Mouse (Mus musculus) hindbrain, embryonic 16.5 days (tissue): ENCODE measurements around the gene Tmem50a. TPM values are rescaled to one million over a fixed set of nuclear protein-coding genes. Genes with fewer than 3 reads are reported as not detected.

ENCODE experiments used
- ATAC-seq: fragments of 200-750 bp; cut with Nextera tagmentation; 2 replicates; pipeline ENCODE4 v1.8.0; 2017; ENCODE audit warnings: moderate TSS enrichment, moderate library complexity
- H3K27ac ChIP-seq: fragments of 300-500 bp; sonication (generic); 2 replicates; pipeline ENCODE4 v1.5.1; 2014; ENCODE audit warnings: low read depth, mild to moderate bottlenecking, control low read depth, low read length, moderate library complexity
- H3K27me3 ChIP-seq: fragments of 300-500 bp; sonication (generic); replicated peaks from 2 replicates; pipeline ENCODE4 v1.6.1; 2014; ENCODE audit warnings: low read length; ENCODE audit not compliant: control insufficient read depth, insufficient read depth
- H3K36me3 ChIP-seq: fragments of 300-500 bp; sonication (generic); 2 replicates; pipeline ENCODE4 v1.6.1; 2014; ENCODE audit warnings: mild to moderate bottlenecking, low read length, moderate library complexity, mixed read lengths; ENCODE audit not compliant: control insufficient read depth, insufficient read depth
- H3K4me1 ChIP-seq: fragments of 300-500 bp; sonication (generic); 2 replicates; pipeline ENCODE4 v1.6.1; 2014; ENCODE audit warnings: low read depth, low read length; ENCODE audit not compliant: control insufficient read depth, insufficient read depth
- H3K4me2 ChIP-seq: fragments of 300-500 bp; sonication (generic); 2 replicates; pipeline ENCODE4 v1.6.1; 2014; ENCODE audit warnings: mild to moderate bottlenecking, low read length, control low read depth, moderate library complexity
- H3K4me3 ChIP-seq: fragments of 300-500 bp; sonication (generic); 2 replicates; pipeline ENCODE4 v1.5.1; 2014; ENCODE audit warnings: mild to moderate bottlenecking, low read length, control low read depth, moderate library complexity
- H3K9ac ChIP-seq: fragments of 300-500 bp; sonication (generic); 2 replicates; pipeline ENCODE4 v1.6.1; 2014; ENCODE audit warnings: low read depth, mild to moderate bottlenecking, control low read depth, low read length, moderate library complexity
- H3K9me3 ChIP-seq: fragments of 300-500 bp; sonication (generic); 2 replicates; pipeline ENCODE4 v1.6.1; 2014; ENCODE audit warnings: mild to moderate bottlenecking, low read length, moderate library complexity; ENCODE audit not compliant: control insufficient read depth
- WGBS: fragments of 180-500 bp; shearing (Covaris S2); extraction: QIAGEN DNeasy Blood & Tissue Kit; methylation state at CpG from one replicate; pipeline ENCODE4 v1.1.7; 2014; 5-methylcytosine and 5-hydroxymethylcytosine counted together
- polyA plus RNA-seq: library from polyadenylated mRNA; unstranded; fragments of >200 nt; fragmentation: Nextera tagmentation; extraction: Ambion mirVana; gene quantifications from 2 replicates; pipeline ENCODE4 v1.2.1, GENCODE M21; 2015

The Tmem50a gene
- polyA plus RNA-seq, 1 experiment from 2014 or later, result 227 TPM

GRCm38 (mm10) chr4:134925206-134925605, 10.4 kb upstream of the Tmem50a start:
- H3K4me2 ChIP-seq, result peak overlapping the region; percentile 97
- H3K27ac ChIP-seq, result no peak overlapping the region
- H3K9me3 ChIP-seq, result no peaks in the 10 kb centered on the region
- H3K9ac ChIP-seq, result 0 out of 2 replicates have a peak overlapping the region, but pooled peaks have one; percentile 5
- peak overlapping the region; percentile 10 for H3K4me3 ChIP-seq
- H3K36me3 ChIP-seq, result peaks cover 23% of the 10 kb centered on the region
- H3K27me3 ChIP-seq, result no peaks in the 10 kb centered on the region
- WGBS, result 74% methylated on average over 8 of the region's 8 CpGs
- H3K4me1 ChIP-seq, result peaks cover 18% of the 10 kb centered on the region
- ATAC-seq, result no peak

GRCm38 (mm10) chr4:134924019-134924741, 9.4 kb upstream of the Tmem50a start:
- peak; percentile 22 for ATAC-seq
- peak overlapping the region; percentile 94 for H3K9ac ChIP-seq
- WGBS, result under 1% methylated on average over 73 of the region's 75 CpGs
- H3K27me3 ChIP-seq, result no peaks in the 10 kb centered on the region
- H3K27ac ChIP-seq, result peak overlapping the region; percentile 97
- H3K4me3 ChIP-seq, result peak overlapping the region; percentile 99
- peaks cover 23% of the 10 kb centered on the region for H3K36me3 ChIP-seq
- no peaks in the 10 kb centered on the region for H3K9me3 ChIP-seq
- peak overlapping the region; percentile 97 for H3K4me2 ChIP-seq
- peaks cover 17% of the 10 kb centered on the region for H3K4me1 ChIP-seq

DNA sequence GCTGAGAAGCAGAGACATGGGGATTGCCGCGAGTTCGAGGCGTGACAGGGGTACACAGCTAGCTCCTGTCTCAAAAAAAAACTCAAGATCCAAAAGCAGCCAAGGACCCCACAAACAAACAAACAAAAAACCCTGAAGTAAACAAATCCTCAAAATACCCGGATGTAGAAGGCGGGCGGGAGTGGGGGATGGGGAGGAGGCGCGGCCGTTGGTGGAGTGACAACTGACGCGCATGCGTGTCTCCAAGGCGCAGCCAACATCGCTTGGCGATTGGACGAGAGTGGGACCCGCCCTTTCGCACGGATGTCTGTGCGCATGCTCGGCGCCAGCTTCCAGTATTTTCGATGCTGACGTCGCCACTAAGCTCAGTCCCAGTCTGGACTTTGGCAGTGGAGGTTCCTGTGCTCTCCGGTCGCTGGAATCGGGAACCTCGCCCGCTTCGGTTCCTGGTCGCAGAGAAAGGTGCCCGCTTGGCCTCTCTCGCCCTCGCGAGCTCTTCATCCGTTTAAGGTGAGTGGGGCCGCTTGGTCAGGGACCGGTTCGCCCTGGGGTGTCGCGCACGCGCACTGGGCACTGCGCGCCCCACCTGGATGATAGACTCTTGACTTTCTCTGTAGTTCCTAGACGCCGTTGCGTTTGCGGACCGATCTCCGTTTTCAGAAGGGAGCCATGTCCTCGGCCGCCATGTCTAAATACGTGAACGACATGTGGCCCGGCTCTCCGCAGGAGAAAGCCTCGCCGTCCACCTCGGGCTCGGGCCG, 8.6 kb upstream of the Tmem50a start, which contains the start of gene Rsrp1:
TSS of gene Rsrp1 (plus strand) at position 335 of the 761 bp plus-strand sequence.
- Histone ChIP-seq H3K4me2 (peak within 1 kb of the TSS; percentile 97), H3K27ac (peak within 1 kb of the TSS; percentile 97), H3K36me3 (peaks cover 20% of the 10 kb centered on the region), H3K9me3 (no peaks in the 10 kb centered on the region), H3K27me3 (no peaks in the 10 kb centered on the region), H3K4me3 (peak within 1 kb of the TSS; percentile 99), H3K9ac (peak within 1 kb of the TSS; percentile 94), H3K4me1 (peaks cover 17% of the 10 kb centered on the region)
- WGBS, result under 1% methylated on average over 60 of the region's 64 CpGs
- ATAC-seq, result peak; percentile 97

- 1% methylated on average over 13 of the region's 13 CpGs for WGBS
- peak overlapping the region; percentile 99 for H3K4me3 ChIP-seq
- H3K27ac ChIP-seq, result peak overlapping the region; percentile 95
- H3K9me3 ChIP-seq, result no peaks in the 10 kb centered on the region
- ATAC-seq, result peak; percentile 50; the same call in 1 of the 2 replicates
- peaks cover 17% of the 10 kb centered on the region for H3K4me1 ChIP-seq
- H3K9ac ChIP-seq, result peak overlapping the region; percentile 74
- H3K27me3 ChIP-seq, result no peaks in the 10 kb centered on the region
- peaks cover 16% of the 10 kb centered on the region for H3K36me3 ChIP-seq
- H3K4me2 ChIP-seq, result peak overlapping the region; percentile 69
Observed at GRCm38 (mm10) chr4:134922925-134923244, 8.1 kb upstream of the Tmem50a start.

- ATAC-seq, result no peak
- peak overlapping the region; percentile 69 for H3K4me2 ChIP-seq
- H3K4me1 ChIP-seq, result peaks cover 17% of the 10 kb centered on the region
- peak overlapping the region; percentile 99 for H3K4me3 ChIP-seq
- no peaks in the 10 kb centered on the region for H3K9me3 ChIP-seq
- peak overlapping the region; percentile 74 for H3K9ac ChIP-seq
- no peaks in the 10 kb centered on the region for H3K27me3 ChIP-seq
- peaks cover 13% of the 10 kb centered on the region for H3K36me3 ChIP-seq
- WGBS, result 57% methylated on average over 10 of the region's 10 CpGs
- H3K27ac ChIP-seq, result peak overlapping the region; percentile 95
Observed at GRCm38 (mm10) chr4:134922111-134922924, 7.5 kb upstream of the Tmem50a start.

DNA sequence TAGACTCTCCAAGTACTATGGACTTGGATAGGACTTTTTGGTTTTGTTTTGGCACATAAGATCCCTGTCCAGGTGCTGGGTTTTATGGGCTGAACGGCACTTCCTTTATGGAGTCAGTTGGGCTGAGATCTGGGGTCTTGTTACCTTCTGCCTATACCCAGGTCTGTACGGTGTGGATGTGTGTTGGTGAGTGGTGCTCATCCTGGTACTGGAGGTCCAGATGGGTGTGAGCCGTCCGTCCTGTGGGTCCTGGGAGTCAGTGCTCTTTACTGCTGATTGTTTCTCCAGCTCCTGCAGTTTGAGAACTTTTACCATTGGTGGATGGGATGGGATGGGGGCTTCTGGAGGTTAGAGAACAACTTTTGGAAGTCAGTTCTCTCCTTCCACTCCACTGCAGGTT, 6.9 kb upstream of the Tmem50a start:
- no peak overlapping the region for H3K9ac ChIP-seq
- H3K27me3 ChIP-seq, result no peaks in the 10 kb centered on the region
- no peak overlapping the region for H3K4me2 ChIP-seq
- H3K9me3 ChIP-seq, result no peaks in the 10 kb centered on the region
- H3K36me3 ChIP-seq, result peaks cover 10% of the 10 kb centered on the region
- 95% methylated on average over 4 of the region's 4 CpGs for WGBS
- no peak overlapping the region for H3K4me3 ChIP-seq
- ATAC-seq, result no peak
- no peak overlapping the region for H3K27ac ChIP-seq
- peaks cover 17% of the 10 kb centered on the region for H3K4me1 ChIP-seq

GRCm38 (mm10) chr4:134920631-134921030, 5.8 kb upstream of the Tmem50a start:
- ATAC-seq, result no peak
- no peaks in the 10 kb centered on the region for H3K9me3 ChIP-seq
- H3K4me3 ChIP-seq, result no peak overlapping the region
- H3K9ac ChIP-seq, result no peak overlapping the region
- peaks cover 10% of the 10 kb centered on the region for H3K4me1 ChIP-seq
- peaks cover 5% of the 10 kb centered on the region for H3K36me3 ChIP-seq
- no peak overlapping the region for H3K4me2 ChIP-seq
- WGBS, result 93% methylated on average over 6 of the region's 6 CpGs
- H3K27me3 ChIP-seq, result no peaks in the 10 kb centered on the region
- H3K27ac ChIP-seq, result no peak overlapping the region

DNA sequence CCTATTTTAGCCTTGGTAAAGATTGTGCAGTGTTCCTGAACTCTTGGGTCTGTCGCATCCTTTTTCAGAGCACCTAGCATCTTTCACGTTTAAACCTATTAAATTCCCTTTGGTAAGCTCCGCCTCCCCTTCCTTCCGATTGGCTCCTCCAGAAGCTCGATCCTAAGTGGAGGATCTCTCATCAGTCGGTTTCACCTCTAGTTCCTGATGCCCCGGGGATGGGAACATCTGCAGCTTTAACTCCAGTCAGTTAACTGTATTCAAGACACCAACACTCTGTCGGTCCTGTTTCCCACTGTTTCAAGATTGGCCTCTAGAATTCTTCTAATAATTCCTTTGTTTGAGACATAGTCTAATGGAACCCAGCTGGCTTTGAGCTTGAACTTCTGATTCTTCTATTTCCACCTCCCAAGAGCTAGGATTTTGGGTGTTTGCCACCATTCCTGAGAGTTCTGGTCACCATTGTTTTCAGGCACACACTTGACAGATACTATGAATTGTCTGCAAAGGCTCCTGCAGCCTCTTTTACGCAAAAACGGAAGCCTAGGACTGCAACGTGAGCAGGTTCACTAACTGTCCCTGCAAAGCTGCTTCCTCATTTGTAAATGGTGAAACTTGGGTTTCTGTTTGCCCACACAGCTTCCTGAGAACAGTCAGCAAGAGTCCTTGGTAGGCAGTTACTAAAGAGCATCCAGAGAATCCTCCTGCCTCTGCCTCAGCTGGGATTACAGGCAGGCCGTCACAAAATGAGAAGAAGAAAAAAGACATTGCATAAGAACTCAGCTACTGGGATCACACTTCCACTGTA, 5.1 kb upstream of the Tmem50a start:
- no peaks in the 10 kb centered on the region for H3K27me3 ChIP-seq
- H3K4me2 ChIP-seq, result no peak overlapping the region
- H3K27ac ChIP-seq, result no peak overlapping the region
- WGBS, result 40% methylated on average over 12 of the region's 12 CpGs
- no peaks in the 10 kb centered on the region for H3K9me3 ChIP-seq
- H3K4me3 ChIP-seq, result no peak overlapping the region
- no peak for ATAC-seq
- no peak overlapping the region for H3K9ac ChIP-seq
- peaks cover 3% of the 10 kb centered on the region for H3K4me1 ChIP-seq
- no peaks in the 10 kb centered on the region for H3K36me3 ChIP-seq
